Mouse (Mus musculus) layer of hippocampus, adult 2 months (tissue): Measurements from ENCODE around the gene Tdrd9. TPM values are rescaled to one million over a fixed set of nuclear protein-coding genes. Genes with fewer than 3 reads are reported as not detected.
"Not testable (repeated sequence)": the region's sequence is repeated elsewhere in the genome, so short reads cannot be mapped to it uniquely, and the experiment has no call there.

Experiments
- DNase-seq, 2 experiments: peaks; one replicate each; pipeline ENCODE4 v3.0.0; 2022; ENCODE audit warnings: low spot score in 2 of 2
- H3K27ac ChIP-seq: fragments of 200-600 bp; 2 replicates; pipeline ENCODE4 v1.8.1; 2022
- H3K4me3 ChIP-seq: fragments of 200-600 bp; 2 replicates; pipeline ENCODE4 v1.8.1; 2022; ENCODE audit warnings: mild to moderate bottlenecking
- CTCF ChIP-seq: fragments of 200-600 bp; conservative IDR thresholded peaks from 2 replicates; pipeline ENCODE4 v1.8.1; 2022; ENCODE audit warnings: antibody characterized with exemption, mild to moderate bottlenecking, moderate library complexity
- total RNA-seq, 2 experiments: library from RNA; stranded (reverse); gene quantifications; 2 replicates each; pipeline ENCODE4 v1.2.3; 2021

Tdrd9 gene
- total RNA-seq, 2 experiments from 2014 or later: 0.44 TPM; not detected in 1

- H3K27ac ChIP-seq: no peak overlapping the region
- no peak overlapping the region for H3K4me3 ChIP-seq
- no peak for DNase-seq
- no peak for TF ChIP-seq CTCF
These were observed 54.1 kb downstream of the Tdrd9 start for GRCm38 (mm10) chr12:112025457-112025856.

- Histone ChIP-seq H3K27ac (no peak overlapping the region), H3K4me3 (no peak overlapping the region)
- TF ChIP-seq CTCF: 0 out of 2 replicates have a peak, but pooled peaks have one; percentile 4
- DNase-seq: peak in 1 of 2 experiments; percentile 11
These were observed 54.7 kb downstream of the Tdrd9 start for GRCm38 (mm10) chr12:112025907-112026645.

- no peak for TF ChIP-seq CTCF
- Histone ChIP-seq H3K27ac (no peak overlapping the region), H3K4me3 (no peak overlapping the region)
- no peak for DNase-seq
These were observed 56.0 kb downstream of the Tdrd9 start for GRCm38 (mm10) chr12:112027408-112027807.

GRCm38 (mm10) chr12:112033409-112033975 lies 62.1 kb downstream of the Tdrd9 start:
- DNase-seq: no peak
- Histone ChIP-seq H3K4me3 (no peak overlapping the region), H3K27ac (no peak overlapping the region)
- no peak for TF ChIP-seq CTCF

GRCm38 (mm10) chr12:112035341-112036100 lies 64.2 kb downstream of the Tdrd9 start:
- H3K4me3 ChIP-seq, DNase-seq, H3K27ac ChIP-seq: not testable (repeated sequence)

GRCm38 (mm10) chr12:112038441-112038840 lies 67.1 kb downstream of the Tdrd9 start:
- DNase-seq: no peak
- H3K27ac ChIP-seq: no peak overlapping the region
- H3K4me3 ChIP-seq: no peak overlapping the region
- TF ChIP-seq CTCF: no peak

- TF ChIP-seq CTCF: no peak
- no peak for DNase-seq
- Histone ChIP-seq H3K4me3 (no peak overlapping the region), H3K27ac (no peak overlapping the region)
These were observed 67.8 kb downstream of the Tdrd9 start for GRCm38 (mm10) chr12:112039169-112039568.

GRCm38 (mm10) chr12:112042681-112043080 lies 71.3 kb downstream of the Tdrd9 start:
- no peak for DNase-seq
- H3K27ac ChIP-seq: no peak overlapping the region
- no peak for TF ChIP-seq CTCF
- H3K4me3 ChIP-seq: no peak overlapping the region

GRCm38 (mm10) chr12:112077651-112078050 lies 106.3 kb downstream of the Tdrd9 start:
- peak; percentile 93 for TF ChIP-seq CTCF
- Histone ChIP-seq H3K4me3 (no peak overlapping the region), H3K27ac (no peak overlapping the region)
- peak; percentile 41 to 81 for DNase-seq

GRCm38 (mm10) chr12:112079911-112080310 lies 108.6 kb downstream of the Tdrd9 start:
- H3K4me3 ChIP-seq: no peak overlapping the region
- H3K27ac ChIP-seq: no peak overlapping the region
- TF ChIP-seq CTCF: no peak
- no peak for DNase-seq

GRCm38 (mm10) chr12:112080911-112081310 lies 109.6 kb downstream of the Tdrd9 start:
- Histone ChIP-seq H3K27ac (no peak overlapping the region), H3K4me3 (no peak overlapping the region)
- no peak for TF ChIP-seq CTCF
- DNase-seq: no peak

- Histone ChIP-seq H3K27ac (no peak overlapping the region), H3K4me3 (no peak overlapping the region)
- no peak for TF ChIP-seq CTCF
- DNase-seq: no peak
These were observed 110.9 kb downstream of the Tdrd9 start for GRCm38 (mm10) chr12:112082241-112082640.

GRCm38 (mm10) chr12:112086250-112086649 lies 114.9 kb downstream of the Tdrd9 start:
- no peak for TF ChIP-seq CTCF
- H3K4me3 ChIP-seq: no peak overlapping the region
- peak overlapping the region; percentile 53; the same call in 1 of the 2 replicates for H3K27ac ChIP-seq
- no peak for DNase-seq
